Mouse (Mus musculus): Measurements from ENCODE around the gene Klri1.
"Not testable (repeated sequence)": the region's sequence is repeated elsewhere in the genome, so short reads cannot be mapped to it uniquely, and the experiment has no call there.

Gene Klri1

DNA sequence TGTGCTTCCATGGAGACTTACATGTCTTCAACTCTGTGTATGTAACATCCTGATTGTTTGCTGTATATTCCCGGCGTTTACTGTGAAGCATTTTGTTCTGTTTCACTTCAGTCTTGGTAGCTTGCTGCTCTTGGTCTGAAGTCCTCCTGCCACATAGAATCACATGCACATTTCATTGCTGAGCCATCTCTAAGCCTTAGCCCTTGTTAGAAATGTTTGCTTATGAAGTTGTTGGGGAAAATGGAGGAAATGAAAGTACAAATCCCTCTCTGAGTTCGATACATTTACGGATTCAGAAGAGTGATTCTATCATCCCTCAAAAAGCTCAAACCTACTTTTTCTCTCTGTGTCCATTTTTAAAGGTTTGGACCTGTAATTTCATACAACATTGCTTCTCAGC lies at the start of gene Klri1:
TSS of gene Klri1 (minus strand) at position 101 of the 400 bp plus-strand sequence.
- DNase-seq (ENCODE audit: low read depth, low spot score), result no peak

DNA sequence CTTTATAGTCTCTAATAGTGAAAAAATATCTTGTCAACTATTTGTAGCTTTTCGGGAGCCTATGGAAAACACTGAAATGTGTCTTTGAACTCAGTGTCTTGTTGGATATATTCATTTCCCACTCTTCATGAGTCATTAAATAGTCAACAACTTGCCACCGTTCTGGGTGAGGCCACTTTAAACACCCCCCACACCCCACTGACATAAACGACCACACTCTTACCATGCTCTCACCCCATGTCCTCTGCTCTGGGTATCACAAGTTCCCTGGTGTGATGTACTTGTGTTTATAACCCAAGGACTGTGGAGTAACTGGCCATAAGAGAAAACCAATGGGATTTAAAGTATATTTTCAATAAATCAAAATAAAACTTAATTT lies 30.7 kb upstream of the Klri1 start:
- DNase-seq (ENCODE audit: low read depth, low spot score), result no peak

DNA sequence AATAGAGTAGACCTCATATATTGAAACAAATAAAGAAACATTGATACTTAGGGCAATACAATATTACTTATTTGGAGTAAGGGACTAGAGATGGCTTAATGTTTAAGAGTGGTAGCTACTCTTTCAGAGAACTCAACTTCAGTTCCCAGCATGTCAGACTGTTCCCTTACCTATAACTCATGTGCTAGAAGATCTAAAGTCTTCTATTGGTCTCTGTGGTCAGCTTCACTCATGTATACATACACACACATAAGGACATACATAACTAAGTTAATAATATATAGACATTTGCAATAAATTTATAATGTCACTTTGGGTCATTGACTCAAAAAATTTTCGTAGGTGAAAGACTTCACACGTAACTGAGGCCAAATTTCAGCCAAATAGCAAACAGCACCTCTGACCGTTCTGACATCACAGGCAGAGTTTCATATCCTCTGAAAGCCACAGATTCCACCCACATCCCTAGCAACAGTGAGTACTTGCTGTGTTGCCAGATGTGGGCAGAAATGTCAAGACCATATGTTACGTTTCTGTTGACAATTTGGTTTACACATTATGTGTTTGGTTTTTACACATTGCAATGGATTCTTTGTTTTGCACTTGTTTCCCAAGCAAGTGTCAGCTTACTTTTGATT lies 30.2 kb upstream of the Klri1 start:
- DNase-seq (ENCODE audit: low read depth, low spot score), result peak; percentile 21

DNA sequence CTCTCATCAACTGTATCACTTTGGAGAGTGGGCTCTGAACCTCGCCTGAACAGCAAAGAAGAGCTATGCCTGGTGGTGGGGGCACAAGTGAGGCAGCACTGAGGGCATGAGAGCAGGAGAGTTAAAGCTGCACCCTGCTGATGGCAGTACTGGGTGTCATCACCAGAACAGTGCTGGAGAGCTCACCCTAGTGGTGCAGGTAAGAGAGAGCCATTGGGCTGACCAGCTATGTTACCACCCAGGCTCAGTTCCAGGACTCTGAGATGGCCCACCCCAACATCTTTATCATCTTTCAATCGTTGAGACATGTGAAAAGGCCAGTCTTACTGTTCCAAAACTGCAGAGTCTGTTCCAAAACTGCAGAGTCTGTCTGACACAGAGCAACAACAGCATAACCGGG lies 29.2 kb upstream of the Klri1 start:
- no peak for DNase-seq (ENCODE audit: low read depth, low spot score)

DNA sequence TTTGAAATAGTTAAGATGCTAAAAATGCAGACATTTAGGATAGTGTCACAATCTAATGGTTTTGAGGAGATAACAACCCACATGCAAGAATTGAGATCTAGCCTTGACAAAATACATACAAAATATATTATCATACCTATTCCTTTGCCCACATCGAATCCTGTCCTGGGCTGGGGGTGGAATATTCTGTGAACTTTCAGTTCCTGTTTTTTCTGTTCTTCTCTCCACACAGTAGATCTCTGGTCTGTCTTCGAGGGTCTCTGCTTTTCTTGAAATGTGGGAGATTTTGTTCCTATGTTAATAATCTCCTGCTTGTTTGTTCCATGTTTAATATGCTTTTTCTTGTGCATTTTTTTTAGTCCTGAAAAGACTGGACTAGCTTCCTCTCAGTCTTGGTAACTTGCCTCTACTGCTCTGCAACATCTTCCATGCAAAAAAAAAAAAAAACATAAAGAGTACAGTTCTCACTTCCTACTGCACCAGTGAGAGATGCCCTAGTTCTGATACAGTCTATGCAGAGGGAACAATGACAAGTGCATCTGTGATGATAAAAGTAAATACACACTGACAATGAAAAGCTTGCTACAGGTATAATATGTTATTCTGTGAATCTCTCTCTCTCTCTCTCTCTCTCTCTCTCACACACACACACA lies 23.3 kb upstream of the Klri1 start, which contains the start of gene Klri2:
TSS of gene Klri2 (minus strand) at position 416 of the 653 bp plus-strand sequence.
- no peak for DNase-seq (ENCODE audit: low read depth, low spot score)

DNA sequence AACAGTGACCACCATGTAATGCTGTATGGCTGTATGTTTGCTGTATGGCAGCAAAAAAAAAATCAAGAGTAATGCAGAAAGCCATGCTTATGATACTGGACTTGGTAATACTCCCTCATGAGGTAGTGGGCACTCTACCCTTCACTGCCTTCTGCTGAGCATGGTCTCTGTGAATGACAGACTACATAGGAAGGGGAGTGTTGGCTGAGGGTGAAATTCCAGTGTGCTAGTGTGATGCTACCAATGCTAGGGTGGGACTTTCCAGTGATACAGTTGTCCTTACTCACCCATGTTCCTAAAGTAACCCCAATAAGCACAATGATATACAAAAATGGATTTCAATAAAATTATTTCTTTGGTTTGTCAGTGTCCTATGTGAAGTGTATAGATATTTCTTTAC lies 19.5 kb upstream of the Klri1 start:
- DNase-seq (ENCODE audit: low read depth, low spot score), result no peak

DNA sequence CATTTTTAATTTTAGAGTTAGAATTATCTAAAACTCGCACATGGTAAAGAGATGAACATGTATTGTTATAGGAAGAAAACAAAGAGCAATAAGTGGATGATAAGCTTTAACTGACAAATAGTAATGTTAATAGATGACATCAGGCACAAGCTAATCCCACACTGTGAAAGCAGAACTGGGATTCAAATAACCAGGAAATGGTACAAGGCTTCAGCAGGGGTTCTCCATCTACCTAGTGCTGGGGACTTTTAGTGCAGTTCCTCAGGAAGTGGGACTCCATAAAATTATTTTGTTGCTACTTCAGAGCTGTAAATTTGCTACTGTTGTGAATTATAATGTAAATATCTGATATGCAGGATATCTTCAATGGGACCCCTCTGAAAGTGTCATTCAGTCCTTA lies 10.3 kb upstream of the Klri1 start:
- DNase-seq (ENCODE audit: low read depth, low spot score), result no peak

DNA sequence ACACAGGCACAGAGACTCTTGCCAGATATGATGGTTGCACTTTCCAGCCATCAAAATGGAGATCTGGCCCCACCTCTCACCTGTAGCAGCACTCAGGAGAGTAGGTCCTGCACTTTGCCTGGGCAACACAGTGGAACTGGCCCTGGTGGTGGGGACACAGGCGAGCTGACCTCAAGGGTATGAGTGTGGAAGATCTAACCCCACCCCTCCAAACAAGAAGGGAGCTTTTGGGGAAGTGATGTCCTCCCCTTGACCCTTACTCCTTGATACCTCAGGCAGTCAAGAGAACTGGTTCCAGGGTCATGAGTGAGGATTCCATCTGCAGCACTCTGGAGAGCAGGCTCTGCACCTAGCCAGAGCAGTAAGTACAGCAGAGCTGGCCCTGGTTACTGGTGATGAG lies 4.5 kb upstream of the Klri1 start:
- DNase-seq (ENCODE audit: low read depth, low spot score), result no peak

DNA sequence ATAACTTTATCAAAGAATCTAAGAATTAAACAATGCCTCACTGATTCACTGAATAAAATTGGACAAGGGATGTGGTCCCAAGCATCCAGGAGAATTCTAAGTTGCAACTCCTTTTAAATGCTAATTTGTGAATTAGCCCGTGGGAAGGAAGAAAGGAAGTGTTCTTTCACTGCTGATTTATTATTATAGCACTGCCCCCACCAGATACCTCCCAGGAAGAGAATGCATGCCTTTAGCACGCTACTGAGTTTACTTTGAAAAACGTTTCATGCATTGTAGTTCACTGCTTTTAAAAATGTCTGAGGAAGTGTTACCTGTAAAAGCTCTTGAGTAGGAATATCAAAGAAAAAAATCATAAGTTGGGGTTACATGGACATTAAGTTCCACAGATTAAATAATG lies 3.6 kb upstream of the Klri1 start:
- DNase-seq (ENCODE audit: low read depth, low spot score), result no peak

DNA sequence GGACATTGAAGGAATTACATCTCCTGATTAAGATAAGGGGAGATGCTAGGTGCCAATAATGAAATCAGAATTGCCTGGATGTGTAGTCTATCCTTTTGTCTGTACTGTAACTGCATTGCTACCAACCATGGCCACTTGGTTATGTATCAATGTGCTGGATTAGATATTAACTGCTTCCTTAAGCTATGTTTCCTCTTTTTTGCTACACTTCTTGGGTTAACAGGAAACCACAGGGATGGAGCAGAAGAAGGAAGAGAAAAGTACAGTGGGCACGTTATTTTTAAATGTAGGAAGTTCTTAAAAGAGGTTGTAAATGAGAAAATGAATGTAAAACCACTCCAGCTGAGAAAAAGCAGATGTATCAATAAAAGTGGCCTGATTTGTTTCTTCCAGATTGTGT lies 3.4 kb downstream of the Klri1 start:
- peak; percentile 21 for DNase-seq (ENCODE audit: low read depth, low spot score)

DNA sequence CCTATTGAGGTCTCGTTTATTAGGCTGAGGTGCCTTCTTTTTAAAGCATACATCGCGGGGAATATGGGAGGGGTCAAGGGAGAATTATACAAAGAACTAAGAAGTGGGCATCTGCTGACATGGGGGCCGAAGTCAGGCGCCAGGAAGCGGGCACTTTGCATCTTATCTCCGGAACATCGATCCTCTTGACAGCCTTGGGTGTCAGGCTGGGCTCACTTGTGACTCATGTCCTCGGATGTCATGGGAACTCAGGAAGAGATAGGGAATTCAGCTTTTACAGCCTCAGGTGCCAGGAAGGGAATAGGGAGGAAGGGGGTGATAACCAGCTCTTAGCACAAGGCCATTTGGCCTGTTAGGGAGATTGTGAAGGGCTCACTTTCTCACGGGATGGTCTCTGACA lies 25.5 kb downstream of the Klri1 start:
- DNase-seq (ENCODE audit: low read depth, low spot score), result not testable (repeated sequence)

DNA sequence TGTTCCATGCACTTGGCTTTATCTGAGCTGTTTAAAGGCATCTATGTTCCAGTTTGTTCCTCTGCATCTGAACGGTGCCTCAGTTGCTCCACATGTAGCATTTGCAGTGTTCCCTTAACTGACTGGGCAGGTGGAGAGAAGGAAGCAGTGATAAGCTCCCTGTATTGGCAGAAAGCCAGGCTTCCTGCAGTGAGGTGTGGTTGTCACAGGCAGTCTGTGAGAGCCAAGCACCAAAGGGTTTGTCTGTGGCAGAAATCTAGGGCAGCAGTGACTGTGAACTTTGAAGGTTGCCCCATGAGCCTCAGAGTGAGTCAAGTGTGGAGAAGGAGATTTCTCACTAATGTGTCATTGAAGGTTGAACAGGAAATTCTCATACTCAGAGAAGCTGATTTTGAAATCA lies 36.6 kb downstream of the Klri1 start:
- DNase-seq (ENCODE audit: low read depth, low spot score), result no peak

DNA sequence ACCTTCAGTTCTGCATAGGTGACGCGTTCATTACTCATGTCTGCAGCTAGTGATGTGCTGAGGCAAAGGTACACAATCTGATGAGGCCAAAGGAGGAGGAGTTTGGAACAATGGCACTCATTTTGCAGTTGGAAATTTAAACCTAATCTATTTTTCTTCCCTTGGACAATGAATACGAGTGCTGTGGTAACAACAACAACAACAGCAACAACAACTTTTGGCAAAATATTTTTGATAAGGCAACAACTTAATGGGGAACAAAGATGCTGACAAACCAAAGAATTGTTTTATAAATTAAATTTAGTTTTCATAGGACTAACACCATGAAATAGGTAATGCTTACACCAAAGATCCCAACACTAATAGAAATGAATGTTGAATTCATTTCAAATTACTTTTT lies 38.1 kb downstream of the Klri1 start, which contains the start of gene Klrc1:
TSS of gene Klrc1 (minus strand) at position 101 of the 400 bp plus-strand sequence.
- no peak for DNase-seq (ENCODE audit: low read depth, low spot score)

DNA sequence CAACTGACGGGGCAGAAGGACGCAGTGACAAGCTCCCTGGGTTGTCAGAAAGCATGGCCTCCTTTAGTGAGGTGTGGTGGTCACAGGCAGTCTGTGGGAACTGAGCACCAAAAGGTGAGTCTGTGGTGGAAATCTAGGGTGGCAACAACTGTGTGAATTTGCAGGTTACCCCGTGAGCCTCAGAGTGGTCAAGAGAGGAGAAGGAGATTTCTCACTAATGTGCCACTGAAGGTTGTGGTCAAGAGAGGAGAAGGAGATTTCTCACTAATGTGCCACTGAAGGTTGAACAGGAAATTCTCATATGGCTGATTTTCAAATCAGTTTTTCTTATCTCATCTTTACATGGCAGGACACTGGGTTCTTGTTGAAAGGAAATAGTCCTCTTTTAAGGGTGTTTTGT lies 55.6 kb downstream of the Klri1 start:
- not testable (repeated sequence) for DNase-seq (ENCODE audit: low read depth, low spot score)

DNA sequence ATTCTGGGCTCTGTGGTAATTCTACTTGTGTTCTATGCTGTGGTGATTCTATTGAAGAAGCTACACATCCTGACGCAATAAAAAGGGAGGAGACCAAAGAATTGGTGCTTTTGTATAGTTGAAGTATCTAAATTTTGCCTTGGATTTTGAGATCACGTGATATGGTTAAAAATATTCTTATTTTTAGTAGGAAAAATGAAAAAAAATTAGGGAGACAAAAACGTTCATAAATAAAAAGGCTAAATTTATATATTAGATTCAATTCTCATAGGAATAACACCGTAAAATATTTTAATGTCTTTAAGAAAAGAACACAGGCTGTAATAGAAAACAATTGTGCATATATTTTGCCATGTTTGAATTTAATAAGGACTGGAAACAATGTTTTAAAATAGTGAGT lies 56.3 kb downstream of the Klri1 start, which contains the start of gene Klrc2:
TSS of gene Klrc2 (minus strand) at position 101 of the 400 bp plus-strand sequence.
- DNase-seq (ENCODE audit: low read depth, low spot score), result not testable (repeated sequence)

All from skeletal muscle tissue, adult 2 months (tissue).